Mouse (Mus musculus): ENCODE data around the gene Ccr1. TPM values are rescaled to one million over a fixed set of nuclear protein-coding genes. Genes with fewer than 3 reads are reported as not detected.

Ccr1 gene
- polyA plus RNA-seq (2021), result not detected

DNA sequence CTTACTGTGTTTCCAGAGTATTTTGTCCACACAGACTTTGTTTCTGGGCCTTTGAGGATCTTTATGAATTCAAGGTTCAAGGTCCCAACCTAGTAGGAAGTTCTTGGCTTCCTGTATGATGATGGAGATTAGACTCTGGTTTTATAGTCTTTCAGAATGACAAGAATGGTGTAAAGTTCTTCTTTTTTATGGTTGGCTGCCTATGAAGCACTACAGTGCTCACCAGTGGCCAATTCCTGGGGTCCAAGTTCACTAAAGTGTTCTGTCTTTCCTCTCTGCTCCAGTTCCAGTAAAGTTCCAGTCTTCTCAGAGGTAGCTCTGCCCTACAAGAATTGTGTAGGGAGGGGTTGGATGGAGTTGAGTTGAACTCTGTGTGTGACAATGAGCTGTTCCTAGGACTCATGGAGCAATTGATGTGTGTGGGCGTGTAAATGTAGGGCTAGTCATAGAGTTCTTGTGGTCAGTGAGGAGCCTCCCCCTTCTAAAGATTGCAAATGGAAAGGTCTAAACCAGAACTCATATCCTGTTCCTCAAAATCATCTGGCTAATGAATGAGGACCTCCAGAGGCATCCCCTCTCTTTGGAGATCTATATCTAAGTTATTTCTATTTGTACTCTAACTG lies at the start of gene Ccr1:
Gene Ccr1 (minus strand): TSS at position 403 of the 623 bp plus-strand sequence.
- ATAC-seq (no peak), DNase-seq (ENCODE audit: low read depth, low spot score) (no peak)
- no peak for TF ChIP-seq CTCF (IDR thresholded peaks at IDR 0.05)
- ChIA-PET CTCF (no interaction called here), POLR2A (no interaction called here)
- in situ Hi-C loops (cut with MboI; ENCODE audit: low pct_unique_long_range_greater_than_20kb), result no loop called here
- no peaks in the 10 kb centered on the region for H3K27me3 ChIP-seq

DNA sequence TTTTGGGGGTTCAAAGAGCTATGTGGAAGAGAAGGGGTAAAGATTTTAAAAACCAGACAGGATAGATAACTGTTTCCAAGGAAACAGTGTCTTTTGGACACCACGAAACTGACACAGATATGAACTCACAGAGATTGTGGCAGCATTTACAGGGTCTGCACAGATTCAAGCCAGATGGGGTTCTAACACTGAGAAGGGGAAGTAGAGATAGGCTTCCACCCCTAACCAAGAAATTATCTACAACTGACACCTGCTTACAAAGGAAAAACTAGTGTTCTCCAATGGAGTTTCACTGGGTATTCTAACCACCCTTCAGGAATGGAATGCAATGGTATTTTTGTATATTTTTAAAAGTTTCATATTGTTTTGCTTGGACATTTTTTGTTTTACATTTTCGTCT lies 47.6 kb upstream of the Ccr1 start:
- ATAC-seq (no peak), DNase-seq (ENCODE audit: low read depth, low spot score) (no peak)
- POLR2A ChIA-PET, result no interaction called here
- CTCF ChIA-PET, result no interaction called here
- no peak for TF ChIP-seq CTCF (IDR thresholded peaks at IDR 0.05)
- H3K27me3 ChIP-seq, result no peaks in the 10 kb centered on the region
- in situ Hi-C loops (cut with MboI; ENCODE audit: low pct_unique_long_range_greater_than_20kb), result no loop called here

DNA sequence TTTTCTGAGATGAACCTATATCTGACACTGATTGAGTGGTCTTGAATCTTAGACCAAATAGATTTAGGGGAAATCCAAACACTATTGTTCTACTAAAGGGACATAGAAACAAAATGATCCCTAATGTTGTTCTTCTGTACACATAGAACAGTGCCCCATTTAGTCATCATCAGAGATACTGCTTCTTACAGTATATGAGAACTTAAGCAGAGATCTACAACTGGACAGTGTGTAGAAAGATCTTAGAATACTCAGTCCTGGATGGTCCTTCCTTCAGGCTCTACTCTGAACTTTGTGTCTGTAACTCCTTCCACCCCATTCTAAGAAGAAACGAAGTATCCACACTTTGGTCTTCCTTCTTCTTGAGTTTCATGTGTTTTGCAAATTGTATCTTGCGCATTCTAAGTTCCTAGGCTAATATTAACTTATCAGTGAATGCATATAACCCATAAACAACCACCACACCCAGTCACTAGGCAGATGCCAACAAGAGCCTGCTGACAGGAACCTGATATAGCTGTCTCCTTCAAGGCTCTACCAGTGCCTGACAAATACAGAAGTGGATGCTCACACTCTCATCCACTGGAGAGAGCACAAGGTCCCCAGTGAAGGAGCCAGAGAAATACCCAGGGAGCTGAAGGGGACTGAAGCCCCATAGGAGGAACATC lies 46.6 kb upstream of the Ccr1 start:
- ATAC-seq (no peak), DNase-seq (ENCODE audit: low read depth, low spot score) (no peak)
- ChIA-PET POLR2A (no interaction called here), CTCF (no interaction called here)
- H3K27me3 ChIP-seq, result no peaks in the 10 kb centered on the region
- in situ Hi-C loops (cut with MboI; ENCODE audit: low pct_unique_long_range_greater_than_20kb), result no loop called here
- TF ChIP-seq CTCF (IDR thresholded peaks at IDR 0.05), result no peak

DNA sequence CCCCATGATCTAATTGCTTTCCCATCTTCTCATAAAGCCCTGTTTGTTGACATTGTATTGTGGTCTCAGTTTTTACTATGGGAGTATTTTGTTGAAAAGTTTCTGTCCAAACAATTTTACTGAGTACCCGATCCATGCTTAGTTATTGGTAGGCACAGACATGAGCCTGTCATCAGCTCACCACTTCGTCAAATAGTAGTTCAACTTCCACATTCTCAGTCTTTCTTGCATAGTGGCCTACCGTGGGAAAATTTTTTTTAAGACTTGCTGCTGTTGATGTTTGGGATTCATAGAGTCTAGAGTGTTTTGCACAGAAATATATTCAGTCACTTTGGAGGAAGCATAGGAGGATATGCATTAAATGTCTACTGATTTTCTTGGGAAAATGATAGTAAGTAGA lies 44.8 kb upstream of the Ccr1 start:
- ATAC-seq, result no peak
- no peak for TF ChIP-seq CTCF (IDR thresholded peaks at IDR 0.05)
- in situ Hi-C loops (cut with MboI; ENCODE audit: low pct_unique_long_range_greater_than_20kb), result no loop called here
- H3K27me3 ChIP-seq, result no peaks in the 10 kb centered on the region
- CTCF ChIA-PET, result no interaction called here
- DNase-seq (ENCODE audit: low read depth, low spot score), result no peak
- POLR2A ChIA-PET, result no interaction called here

DNA sequence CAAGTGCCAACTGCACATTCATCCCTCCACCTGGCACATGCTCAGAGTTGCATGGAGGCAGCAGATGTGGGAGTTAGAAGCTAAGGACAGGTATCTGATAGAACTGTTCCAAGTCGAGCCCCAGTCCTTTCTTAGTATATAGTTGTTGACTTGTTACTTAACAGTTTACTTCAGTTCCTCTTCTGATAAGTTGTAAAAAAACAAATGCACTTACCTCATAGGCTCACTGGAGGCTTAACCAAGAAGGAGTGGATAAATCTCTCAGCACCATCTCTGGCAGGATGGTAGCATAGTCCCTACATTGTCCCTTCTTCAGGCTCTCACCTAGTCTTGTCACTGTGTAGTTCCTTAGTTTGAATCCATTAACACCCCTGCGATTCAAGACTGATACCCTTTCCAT lies 44.2 kb upstream of the Ccr1 start:
- no peak for TF ChIP-seq CTCF (IDR thresholded peaks at IDR 0.05)
- H3K27me3 ChIP-seq, result no peaks in the 10 kb centered on the region
- POLR2A ChIA-PET, result no interaction called here
- ATAC-seq (no peak), DNase-seq (ENCODE audit: low read depth, low spot score) (no peak)
- CTCF ChIA-PET, result no interaction called here
- in situ Hi-C loops (cut with MboI; ENCODE audit: low pct_unique_long_range_greater_than_20kb), result no loop called here

DNA sequence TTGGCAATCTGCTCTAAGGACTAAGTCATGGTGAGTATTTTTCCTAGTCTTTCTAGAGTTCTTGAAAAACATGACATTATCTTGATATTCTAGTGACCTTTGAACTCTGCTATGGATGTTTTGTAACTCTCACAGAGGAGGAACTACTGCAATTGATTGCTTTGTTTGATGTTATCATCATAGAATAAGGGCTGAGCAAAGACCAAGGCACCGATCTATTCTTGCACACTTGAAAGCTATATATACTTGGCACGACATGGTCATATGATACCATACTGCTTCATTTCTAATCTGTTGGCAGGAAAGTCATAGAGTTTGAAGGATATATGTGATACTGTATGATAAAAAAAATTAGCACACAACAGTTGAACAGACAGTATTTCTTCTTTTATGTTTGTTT lies 31.3 kb upstream of the Ccr1 start:
- CTCF ChIA-PET, result no interaction called here
- DNase-seq (ENCODE audit: low read depth, low spot score), result no peak

DNA sequence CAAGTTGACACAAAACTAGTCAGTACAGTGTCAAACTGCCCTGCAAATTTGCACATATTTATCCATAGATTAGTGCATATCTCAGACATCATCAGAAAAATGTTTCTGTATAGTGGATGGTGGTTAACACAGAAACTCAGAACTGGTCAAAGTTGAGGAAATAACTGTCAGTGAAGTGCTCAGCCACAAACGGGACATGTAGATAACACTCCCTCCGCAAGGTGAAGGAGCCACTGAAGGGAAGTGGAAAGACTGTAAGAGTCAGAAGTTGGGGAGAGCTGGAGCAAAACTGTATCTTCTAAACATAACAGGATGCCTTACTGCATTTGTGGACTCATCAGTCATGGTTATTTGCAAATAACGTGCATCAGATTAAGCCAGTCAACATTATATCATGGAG lies 29.2 kb upstream of the Ccr1 start:
- DNase-seq (ENCODE audit: low read depth, low spot score) (no peak), ATAC-seq (no peak)
- H3K27me3 ChIP-seq, result no peaks in the 10 kb centered on the region
- TF ChIP-seq CTCF (IDR thresholded peaks at IDR 0.05), result no peak
- in situ Hi-C loops (cut with MboI; ENCODE audit: low pct_unique_long_range_greater_than_20kb), result no loop called here
- ChIA-PET POLR2A (no interaction called here), CTCF (no interaction called here)

More for the DNA sequence above, 31.3 kb upstream of the Ccr1 start:
- no peak for ATAC-seq
- no peaks in the 10 kb centered on the region for H3K27me3 ChIP-seq
- TF ChIP-seq CTCF (IDR thresholded peaks at IDR 0.05), result no peak
- in situ Hi-C loops (cut with MboI; ENCODE audit: low pct_unique_long_range_greater_than_20kb), result no loop called here
- POLR2A ChIA-PET, result no interaction called here

DNA sequence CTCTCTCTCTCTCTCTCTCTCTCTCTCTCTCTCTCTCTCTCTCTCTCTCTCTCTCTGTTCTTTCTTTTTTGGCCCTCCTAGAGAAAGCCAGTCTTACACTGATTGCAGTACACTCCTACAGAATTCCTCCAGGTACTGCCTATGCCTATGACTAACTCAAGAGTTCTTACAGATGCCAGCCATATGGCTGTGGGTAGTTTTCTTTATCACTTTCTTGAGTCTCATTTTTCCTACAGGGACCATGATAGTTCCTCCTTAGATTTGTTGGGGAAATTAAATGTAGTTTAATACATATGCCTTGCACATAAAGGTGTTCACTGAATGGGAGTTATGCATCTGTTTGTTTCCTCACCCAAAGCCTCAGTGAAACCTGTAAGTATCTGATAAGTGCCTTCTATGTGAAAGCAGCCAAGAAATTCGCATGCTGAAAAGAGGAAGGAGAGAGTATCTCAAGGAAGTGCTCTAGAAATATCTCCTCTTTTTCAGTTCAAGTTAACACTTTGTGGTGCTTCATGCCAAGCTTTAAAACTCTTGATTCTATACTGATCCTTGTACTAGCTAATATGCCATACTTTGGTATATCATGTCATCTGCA lies 22.9 kb upstream of the Ccr1 start:
- ATAC-seq (no peak), DNase-seq (ENCODE audit: low read depth, low spot score) (no peak)
- ChIA-PET POLR2A (no interaction called here), CTCF (no interaction called here)
- H3K27me3 ChIP-seq, result no peaks in the 10 kb centered on the region
- no peak for TF ChIP-seq CTCF (IDR thresholded peaks at IDR 0.05)
- in situ Hi-C loops (cut with MboI; ENCODE audit: low pct_unique_long_range_greater_than_20kb), result no loop called here

DNA sequence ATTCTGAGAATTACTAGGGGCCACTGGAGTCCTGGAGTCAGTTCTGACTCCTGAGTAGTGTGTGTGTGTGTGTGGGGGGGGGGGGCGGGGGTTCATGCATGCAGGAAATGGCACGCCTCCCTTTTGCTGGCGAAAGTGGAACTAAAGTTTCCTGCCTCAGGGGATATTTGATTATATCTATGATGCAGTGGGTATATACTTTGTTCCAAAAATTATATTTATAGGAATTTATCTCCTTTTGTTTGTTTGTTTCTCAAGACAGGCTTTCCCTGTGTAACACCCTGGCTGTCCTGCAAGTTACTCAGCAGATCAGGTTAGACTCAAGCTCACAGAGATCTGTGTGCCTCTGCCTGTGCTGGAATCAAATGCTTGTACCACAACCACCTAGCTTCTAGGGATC lies 21.2 kb upstream of the Ccr1 start:
- no peaks in the 10 kb centered on the region for H3K27me3 ChIP-seq
- ATAC-seq (no peak), DNase-seq (ENCODE audit: low read depth, low spot score) (no peak)
- POLR2A ChIA-PET, result no interaction called here
- CTCF ChIA-PET, result no interaction called here
- no peak for TF ChIP-seq CTCF (IDR thresholded peaks at IDR 0.05)
- in situ Hi-C loops (cut with MboI; ENCODE audit: low pct_unique_long_range_greater_than_20kb), result no loop called here

DNA sequence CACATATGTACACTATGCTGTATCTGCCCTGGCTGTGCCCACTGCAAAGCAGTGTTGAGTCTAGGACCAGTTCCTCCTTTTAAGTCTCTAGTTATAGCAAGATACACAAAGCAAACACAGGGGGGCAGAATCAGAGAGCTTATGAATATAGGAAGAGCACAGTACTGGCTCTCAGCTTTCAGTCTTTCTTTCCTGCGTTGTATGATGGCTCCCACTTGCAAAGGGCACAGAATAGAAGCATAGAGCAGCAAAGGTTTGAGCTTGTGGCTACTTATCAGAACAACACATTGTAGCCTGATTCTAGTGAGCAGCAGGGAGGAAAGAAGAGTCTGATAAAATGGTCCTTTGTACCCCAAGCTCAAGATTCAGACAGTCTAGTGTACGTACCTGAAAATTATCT lies 17.7 kb upstream of the Ccr1 start:
- in situ Hi-C loops (cut with MboI; ENCODE audit: low pct_unique_long_range_greater_than_20kb), result no loop called here
- ChIA-PET POLR2A (interaction anchor here (0.5 kb wide), 1 partner anchor 10 kb away, joined by 3 read pairs; no protein-coding TSS in a partner anchor), CTCF (interaction anchor here (1.3 kb wide), 1 partner anchor 24 kb away, joined by 3 read pairs; no protein-coding TSS in a partner anchor)
- DNase-seq (ENCODE audit: low read depth, low spot score) (no peak), ATAC-seq (no peak)
- TF ChIP-seq CTCF (IDR thresholded peaks at IDR 0.05), result no peak
- H3K27me3 ChIP-seq, result no peaks in the 10 kb centered on the region

DNA sequence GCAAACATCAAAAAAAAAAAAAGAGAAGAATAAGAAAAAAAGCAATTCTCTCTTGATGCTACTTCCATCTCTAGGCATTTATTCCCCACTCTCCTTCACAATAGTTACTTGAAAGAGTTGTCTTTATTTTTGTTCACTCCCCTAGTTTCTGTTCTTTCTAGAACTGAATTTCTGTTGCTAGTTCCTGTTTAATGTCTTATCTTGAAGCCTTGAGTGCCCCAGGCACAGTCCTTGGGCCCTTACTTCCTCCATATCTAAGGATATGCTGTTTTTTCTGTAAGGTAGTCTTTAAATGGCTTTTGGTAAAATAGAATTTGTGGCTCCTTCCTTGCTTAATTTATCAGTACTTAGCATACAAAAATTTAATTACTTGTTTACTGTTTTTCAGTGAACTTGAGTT lies 16.5 kb upstream of the Ccr1 start:
- POLR2A ChIA-PET, result no interaction called here
- in situ Hi-C loops (cut with MboI; ENCODE audit: low pct_unique_long_range_greater_than_20kb), result no loop called here

More for the DNA sequence above, 16.5 kb upstream of the Ccr1 start:
- no peak for ATAC-seq
- TF ChIP-seq CTCF (IDR thresholded peaks at IDR 0.05), result no peak
- CTCF ChIA-PET, result no interaction called here
- no peak for DNase-seq (ENCODE audit: low read depth, low spot score)
- no peaks in the 10 kb centered on the region for H3K27me3 ChIP-seq

Data from Patski (cell line).